Mouse (Mus musculus) heart, postnatal 10 days (tissue): Measurements from ENCODE around the gene Asic4. TPM values are rescaled to one million over a fixed set of nuclear protein-coding genes. Genes with fewer than 3 reads are reported as not detected.

Source experiments
- DNase-seq, 2 experiments: peaks; one replicate each; pipeline ENCODE4 v3.0.0; 2021
- intact Hi-C: fragments of 180-260 bp; cut with DNase I; formaldehyde crosslinking; loops from one replicate; pipeline ENCODE4 v1.15.1; 2025
- total RNA-seq, 2 experiments: library from RNA; stranded (reverse); gene quantifications; 2 replicates each; pipeline ENCODE4 v1.2.3; 2021

Asic4 gene
- total RNA-seq, 2 experiments from 2014 or later = not detected

- intact Hi-C loops = no loop called here
Observed at GRCm38 (mm10) chr1:75492579-75493170, 42.4 kb downstream of the Asic4 start.

GRCm38 (mm10) chr1:75494878-75495548 is 44.8 kb downstream of the Asic4 start:
- DNase-seq = no peak
- intact Hi-C loops = no loop called here

More at GRCm38 (mm10) chr1:75492579-75493170, 42.4 kb downstream of the Asic4 start:
- no peak for DNase-seq

- intact Hi-C loops = no loop called here
- DNase-seq = no peak
Observed at GRCm38 (mm10) chr1:75498897-75499296, 48.7 kb downstream of the Asic4 start.

- no peak for DNase-seq
Observed at GRCm38 (mm10) chr1:75499441-75499840, 49.2 kb downstream of the Asic4 start.

GRCm38 (mm10) chr1:75501905-75502304 is 51.7 kb downstream of the Asic4 start:
- intact Hi-C loops = no loop called here
- DNase-seq = no peak

More at GRCm38 (mm10) chr1:75499441-75499840, 49.2 kb downstream of the Asic4 start:
- intact Hi-C loops = no loop called here

GRCm38 (mm10) chr1:75502945-75503650 is 52.9 kb downstream of the Asic4 start:
- no peak for DNase-seq
- intact Hi-C loops = no loop called here

GRCm38 (mm10) chr1:75503651-75503980 is 53.4 kb downstream of the Asic4 start:
- intact Hi-C loops = no loop called here
- DNase-seq = no peak

- intact Hi-C loops = loop anchor here (1.0 to 5.0 kb wide), 3 partner anchors 16 to 55 kb away; partner anchors contain the start of genes Slc4a3 and Stk11ip
- no peak for DNase-seq
Observed at GRCm38 (mm10) chr1:75504256-75505045, 54.2 kb downstream of the Asic4 start.

GRCm38 (mm10) chr1:75505159-75505955 is 55.1 kb downstream of the Asic4 start:
- intact Hi-C loops = loop anchor here (1.0 to 5.0 kb wide), 3 partner anchors 15 to 54 kb away; partner anchors contain the start of genes Slc4a3 and Stk11ip
- peak; percentile 81 to 84 for DNase-seq

- intact Hi-C loops = loop anchor here (1.0 to 5.0 kb wide), 3 partner anchors 15 to 53 kb away; partner anchors contain the start of genes Slc4a3 and Stk11ip
- peak; percentile 89 to 92 for DNase-seq
Observed at GRCm38 (mm10) chr1:75505956-75506831, 56.0 kb downstream of the Asic4 start, which contains the start of gene Obsl1. Gene Obsl1, minus strand, starts transcription at chr1:75506452.

GRCm38 (mm10) chr1:75507006-75507405 is 56.8 kb downstream of the Asic4 start, which contains the start of gene Inha:
Gene Inha, plus strand, starts transcription at chr1:75507077.
- intact Hi-C loops = loop anchor here (5.0 kb wide), 1 partner anchor 40 kb away; the partner anchor contains the start of gene Slc4a3
- DNase-seq = no peak

- no peak for DNase-seq
- intact Hi-C loops = loop anchor here (5.0 kb wide), 1 partner anchor 38 kb away; the partner anchor contains the start of gene Slc4a3
Observed at GRCm38 (mm10) chr1:75509586-75509985, 59.4 kb downstream of the Asic4 start.

- DNase-seq = peak in 1 of 2 experiments; percentile 51
- intact Hi-C loops = no loop called here
Observed at GRCm38 (mm10) chr1:75510154-75510553, 59.9 kb downstream of the Asic4 start.

- peak; percentile 67 to 68 for DNase-seq
- intact Hi-C loops = no loop called here
Observed at GRCm38 (mm10) chr1:75511437-75512210, 61.4 kb downstream of the Asic4 start.

- DNase-seq = no peak
- intact Hi-C loops = no loop called here
Observed at GRCm38 (mm10) chr1:75512550-75512949, 62.3 kb downstream of the Asic4 start.

GRCm38 (mm10) chr1:75516703-75517380 is 66.6 kb downstream of the Asic4 start:
- intact Hi-C loops = no loop called here
- DNase-seq = peak in 1 of 2 experiments; percentile 50

GRCm38 (mm10) chr1:75517984-75518383 is 67.7 kb downstream of the Asic4 start:
- intact Hi-C loops = no loop called here
- no peak for DNase-seq
